Mouse (Mus musculus) olfactory bulb, adult 2 months (tissue): ENCODE results near the gene Ralgapa2.

ENCODE experiments used
- CTCF ChIP-seq: fragments of 200-500 bp; IDR thresholded peaks from 2 replicates; pipeline ENCODE4 v1.5.1; 2012; ENCODE audit warnings: low read depth, mild to moderate bottlenecking, low read length, moderate library complexity; ENCODE audit not compliant: insufficient read depth
- POLR2A ChIP-seq: fragments of 200-500 bp; IDR thresholded peaks from 2 replicates; pipeline ENCODE4 v1.6.1; 2012; ENCODE audit warnings: mild to moderate bottlenecking, low read depth, low read length, moderate library complexity; ENCODE audit not compliant: insufficient read depth

DNA sequence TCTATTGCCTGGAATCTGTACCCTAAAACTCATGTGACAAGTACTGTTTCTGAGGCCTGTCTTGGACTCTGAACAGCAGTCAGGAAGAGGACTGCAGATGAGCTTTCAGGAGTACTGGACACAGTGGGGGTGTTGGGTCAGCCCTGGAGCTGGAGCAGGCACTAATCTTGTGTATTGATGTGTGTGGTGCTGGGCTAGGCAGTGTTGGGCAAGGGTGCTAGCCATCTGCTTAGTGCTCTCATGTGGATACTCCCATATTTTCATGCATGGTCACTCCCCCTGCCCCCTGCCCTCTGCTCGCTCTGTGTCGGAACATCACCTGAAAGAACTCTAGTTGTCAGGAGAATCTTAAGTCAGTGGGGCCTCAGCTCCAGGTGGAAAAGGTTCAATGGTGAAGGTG is 268.1 kb downstream of the Ralgapa2 start:
- TF ChIP-seq CTCF (no peak), POLR2A (no peak)
